Comparison of ENCODE assay signal across 8 mouse cellular contexts in genomic region chr3:68056373-68057275, GRCm38 (mm10). TPM values are rescaled to one million over a fixed set of nuclear protein-coding genes. Genes with fewer than 3 reads are reported as not detected.
DNase-seq lines count a peak whose midpoint lies in the region; ATAC-seq lines count a peak whose summit lies in the region.

No protein-coding gene starts in this region.

- H3K4me2 ChIP-seq in hindbrain, embryonic 16.5 days (ENCODE audit: low read length): peak overlapping the region; percentile 38

- H3K4me1 ChIP-seq in hindbrain, embryonic 16.5 days (ENCODE audit: control insufficient read depth, insufficient read depth, low read depth, low read length): no peaks in the 10 kb centered on the region

- no peak overlapping the region for H3K9ac ChIP-seq in hindbrain, embryonic 16.5 days (ENCODE audit: low read depth, low read length)

- peak; percentile 58 for ATAC-seq in frontal cortex, adult (ENCODE audit: low TSS enrichment)
- ATAC-seq in hindbrain, embryonic 16.5 days: no peak
- peak; percentile 78 for ATAC-seq in megakaryocyte, adult 5-6 weeks (ENCODE audit: poor library complexity, severe bottlenecking)

- H3K9me3 ChIP-seq in hindbrain, embryonic 16.5 days (ENCODE audit: control insufficient read depth, low read length): no peaks in the 10 kb centered on the region

- WGBS in hindbrain, embryonic 16.5 days: 57% methylated on average over 23 of the region's 23 CpGs

- no peak overlapping the region for H3K27ac ChIP-seq in hindbrain, embryonic 16.5 days (ENCODE audit: low read depth, low read length)

- peak overlapping the region; percentile 24 for H3K4me3 ChIP-seq in hindbrain, embryonic 16.5 days (ENCODE audit: low read length)

- H3K27me3 ChIP-seq in hindbrain, embryonic 16.5 days (replicated peaks; ENCODE audit: control insufficient read depth, insufficient read depth, low read length): no peaks in the 10 kb centered on the region

- peak; percentile 74 for DNase-seq in R1 (ENCODE audit: low read depth, low spot score)
- peak; percentile 64 for DNase-seq in cerebellum, adult 9-10 months
- peak; percentile 67 to 70 for DNase-seq in layer of hippocampus, postnatal 36 days
- DNase-seq in right cerebral cortex, adult 2 months (ENCODE audit: low spot score in 2 of 2): peak; percentile 84 to 89
- peak; percentile 64 to 66 for DNase-seq in urinary bladder, postnatal 36 days (ENCODE audit: low spot score in 2 of 2)

- no peaks in the 10 kb centered on the region for H3K36me3 ChIP-seq in hindbrain, embryonic 16.5 days (ENCODE audit: control insufficient read depth, insufficient read depth, low read length)

RNA-seq across cellular contexts. Expression of gene Schip1, which starts 8.0 kb away (rescaled TPM):
- polyA plus RNA-seq in hindbrain, embryonic 16.5 days (2015; fragmentation: Nextera tagmentation; extraction: Ambion mirVana): 148 and 157 TPM in 2 replicates
- 100 to 1,000 TPM; 308 to 317 TPM for total RNA-seq in layer of hippocampus, postnatal 36 days (2021)
- total RNA-seq in megakaryocyte, adult 5-6 weeks (2015): 0.11 and 0.25 TPM in 2 replicates
- total RNA-seq in megakaryocyte, adult 5-6 weeks (2017): not detected in 2 replicates

Comparison
In these comparisons a context has a peak if more than half of its experiments do, and no peak if none do; other contexts are left out.
1. RNA of gene Schip1, which starts 8.0 kb away (total RNA-seq): 308 to 317 TPM in layer of hippocampus, postnatal 36 days; 0.11 to 0.25 TPM in megakaryocyte, adult 5-6 weeks; every median in the first group is over 100 times any median in the second.
2. Peak in every context shown above with its lines, with median percentiles within 50 percentile points of each other: DNase-seq.